Mouse (Mus musculus): ENCODE results near the gene Peli2. TPM values are rescaled to one million over a fixed set of nuclear protein-coding genes. Genes with fewer than 3 reads are reported as not detected.

Peli2 gene
- polyA plus RNA-seq, 1 experiment from 2014 or later = 11.7 TPM

- ATAC-seq = no peak
- H3K4me2 ChIP-seq (replicated peaks; ENCODE audit: low read depth, low read length) = no peak overlapping the region
- no peak for TF ChIP-seq EP300 (IDR thresholded peaks at IDR 0.05)
- no peak for TF ChIP-seq CTCF (IDR thresholded peaks at IDR 0.05)
- no peak overlapping the region for H3K9ac ChIP-seq (replicated peaks; ENCODE audit: low read depth)
- H3K27me3 ChIP-seq (replicated peaks; ENCODE audit: insufficient read depth, low read length) = no peaks in the 10 kb centered on the region
- H3K4me3 ChIP-seq (ENCODE audit: low read depth, low read length) = no peak overlapping the region
- no peak overlapping the region for H3K27ac ChIP-seq (ENCODE audit: low read length)
- no peak for DNase-seq (ENCODE audit: low spot score)
- 53% methylated on average over 3 of the region's 3 CpGs for WGBS
- no peaks in the 10 kb centered on the region for H3K9me3 ChIP-seq (ENCODE audit: low read length)
- H3K4me1 ChIP-seq (ENCODE audit: insufficient read depth, low read depth, low read length) = 0 out of 2 replicates have a peak, but pooled peaks cover 3% of the 10 kb centered on the region
- no peaks in the 10 kb centered on the region for H3K36me3 ChIP-seq (ENCODE audit: insufficient read depth, low read length)
These were observed 192.6 kb downstream of the Peli2 start for GRCm38 (mm10) chr14:48313234-48313633.

- Histone ChIP-seq H3K36me3 (ENCODE audit: insufficient read depth, low read length) (no peaks in the 10 kb centered on the region), H3K9ac (replicated peaks; ENCODE audit: low read depth) (no peak overlapping the region), H3K27ac (ENCODE audit: low read length) (no peak overlapping the region), H3K4me3 (ENCODE audit: low read depth, low read length) (no peak overlapping the region), H3K4me2 (replicated peaks; ENCODE audit: low read depth, low read length) (no peak overlapping the region), H3K9me3 (ENCODE audit: low read length) (no peaks in the 10 kb centered on the region), H3K27me3 (replicated peaks; ENCODE audit: insufficient read depth, low read length) (no peaks in the 10 kb centered on the region), H3K4me1 (ENCODE audit: insufficient read depth, low read depth, low read length) (0 out of 2 replicates have a peak, but pooled peaks cover 3% of the 10 kb centered on the region)
- TF ChIP-seq CTCF (IDR thresholded peaks at IDR 0.05) (no peak), EP300 (IDR thresholded peaks at IDR 0.05) (peak; percentile 62)
- WGBS = 31% methylated on average over 8 of the region's 8 CpGs
- DNase-seq (ENCODE audit: low spot score) (peak; percentile 35), ATAC-seq (peak; percentile 66)
These were observed 195.8 kb downstream of the Peli2 start for GRCm38 (mm10) chr14:48316396-48316795.

GRCm38 (mm10) chr14:48323771-48324459 lies 203.3 kb downstream of the Peli2 start:
- Histone ChIP-seq H3K9me3 (ENCODE audit: low read length) (no peaks in the 10 kb centered on the region), H3K27me3 (replicated peaks; ENCODE audit: insufficient read depth, low read length) (no peaks in the 10 kb centered on the region), H3K27ac (ENCODE audit: low read length) (no peak overlapping the region), H3K4me1 (ENCODE audit: insufficient read depth, low read depth, low read length) (no peaks in the 10 kb centered on the region), H3K4me2 (replicated peaks; ENCODE audit: low read depth, low read length) (peak overlapping the region; percentile 33; the same call in 1 of the 2 replicates), H3K4me3 (ENCODE audit: low read depth, low read length) (no peak overlapping the region), H3K9ac (replicated peaks; ENCODE audit: low read depth) (no peak overlapping the region), H3K36me3 (ENCODE audit: insufficient read depth, low read length) (no peaks in the 10 kb centered on the region)
- TF ChIP-seq EP300 (IDR thresholded peaks at IDR 0.05) (no peak), CTCF (IDR thresholded peaks at IDR 0.05) (no peak)
- DNase-seq (ENCODE audit: low spot score) (peak; percentile 13), ATAC-seq (no peak)
- 44% methylated on average over 18 of the region's 18 CpGs for WGBS

- H3K4me2 ChIP-seq (replicated peaks; ENCODE audit: low read depth, low read length) = peak overlapping the region; percentile 33; the same call in 1 of the 2 replicates
- H3K9ac ChIP-seq (replicated peaks; ENCODE audit: low read depth) = no peak overlapping the region
- ATAC-seq (no peak), DNase-seq (ENCODE audit: low spot score) (no peak)
- no peaks in the 10 kb centered on the region for H3K27me3 ChIP-seq (replicated peaks; ENCODE audit: insufficient read depth, low read length)
- 56% methylated on average over 4 of the region's 4 CpGs for WGBS
- no peak overlapping the region for H3K4me3 ChIP-seq (ENCODE audit: low read depth, low read length)
- H3K9me3 ChIP-seq (ENCODE audit: low read length) = no peaks in the 10 kb centered on the region
- no peaks in the 10 kb centered on the region for H3K4me1 ChIP-seq (ENCODE audit: insufficient read depth, low read depth, low read length)
- no peak for TF ChIP-seq CTCF (IDR thresholded peaks at IDR 0.05)
- TF ChIP-seq EP300 (IDR thresholded peaks at IDR 0.05) = no peak
- H3K36me3 ChIP-seq (ENCODE audit: insufficient read depth, low read length) = no peaks in the 10 kb centered on the region
- no peak overlapping the region for H3K27ac ChIP-seq (ENCODE audit: low read length)
These were observed 203.8 kb downstream of the Peli2 start for GRCm38 (mm10) chr14:48324460-48324850.

- peak; percentile 23 for DNase-seq (ENCODE audit: low spot score)
- H3K27me3 ChIP-seq (replicated peaks; ENCODE audit: insufficient read depth, low read length) = no peaks in the 10 kb centered on the region
- WGBS = 52% methylated on average over 3 of the region's 3 CpGs
- H3K9ac ChIP-seq (replicated peaks; ENCODE audit: low read depth) = no peak overlapping the region
- TF ChIP-seq CTCF (IDR thresholded peaks at IDR 0.05) (peak; percentile 49), EP300 (IDR thresholded peaks at IDR 0.05) (no peak)
- H3K9me3 ChIP-seq (ENCODE audit: low read length) = no peaks in the 10 kb centered on the region
- H3K4me1 ChIP-seq (ENCODE audit: insufficient read depth, low read depth, low read length) = peaks cover 8% of the 10 kb centered on the region; the same call in 1 of the 2 replicates
- no peaks in the 10 kb centered on the region for H3K36me3 ChIP-seq (ENCODE audit: insufficient read depth, low read length)
- H3K4me3 ChIP-seq (ENCODE audit: low read depth, low read length) = no peak overlapping the region
- H3K27ac ChIP-seq (ENCODE audit: low read length) = no peak overlapping the region
- no peak for ATAC-seq
- no peak overlapping the region for H3K4me2 ChIP-seq (replicated peaks; ENCODE audit: low read depth, low read length)
These were observed 207.1 kb downstream of the Peli2 start for GRCm38 (mm10) chr14:48327746-48328145.

GRCm38 (mm10) chr14:48329716-48330365 lies 209.2 kb downstream of the Peli2 start:
- Histone ChIP-seq H3K9me3 (ENCODE audit: low read length) (no peaks in the 10 kb centered on the region), H3K4me2 (replicated peaks; ENCODE audit: low read depth, low read length) (no peak overlapping the region), H3K36me3 (ENCODE audit: insufficient read depth, low read length) (no peaks in the 10 kb centered on the region), H3K27me3 (replicated peaks; ENCODE audit: insufficient read depth, low read length) (no peaks in the 10 kb centered on the region), H3K9ac (replicated peaks; ENCODE audit: low read depth) (no peak overlapping the region), H3K4me3 (ENCODE audit: low read depth, low read length) (no peak overlapping the region), H3K4me1 (ENCODE audit: insufficient read depth, low read depth, low read length) (peaks cover 11% of the 10 kb centered on the region; the same call in 1 of the 2 replicates), H3K27ac (ENCODE audit: low read length) (no peak overlapping the region)
- DNase-seq (ENCODE audit: low spot score) (no peak), ATAC-seq (no peak)
- 89% methylated on average over 12 of the region's 12 CpGs for WGBS
- TF ChIP-seq EP300 (IDR thresholded peaks at IDR 0.05) = no peak
- no peak for TF ChIP-seq CTCF (IDR thresholded peaks at IDR 0.05)
